Mouse (Mus musculus) heart, adult 2 months (tissue): ENCODE results near the gene Hs2st1.

Experiments used
- CTCF ChIP-seq: fragments of 200-600 bp; IDR thresholded peaks from 2 replicates; pipeline ENCODE4 v1.8.1; 2022; ENCODE audit warnings: antibody characterized with exemption, mild to moderate bottlenecking, moderate library complexity
- EP300 ChIP-seq: fragments of 200-500 bp; IDR thresholded peaks from 2 replicates; pipeline ENCODE4 v1.6.1; 2011; ENCODE audit warnings: low read depth, low read length, control low read depth; ENCODE audit not compliant: insufficient read depth
- POLR2A ChIP-seq: fragments of 200-500 bp; IDR thresholded peaks from 2 replicates; pipeline ENCODE4 v1.6.1; 2011; ENCODE audit warnings: mild to moderate bottlenecking, low read depth, low read length, control low read depth; ENCODE audit not compliant: insufficient read depth

DNA sequence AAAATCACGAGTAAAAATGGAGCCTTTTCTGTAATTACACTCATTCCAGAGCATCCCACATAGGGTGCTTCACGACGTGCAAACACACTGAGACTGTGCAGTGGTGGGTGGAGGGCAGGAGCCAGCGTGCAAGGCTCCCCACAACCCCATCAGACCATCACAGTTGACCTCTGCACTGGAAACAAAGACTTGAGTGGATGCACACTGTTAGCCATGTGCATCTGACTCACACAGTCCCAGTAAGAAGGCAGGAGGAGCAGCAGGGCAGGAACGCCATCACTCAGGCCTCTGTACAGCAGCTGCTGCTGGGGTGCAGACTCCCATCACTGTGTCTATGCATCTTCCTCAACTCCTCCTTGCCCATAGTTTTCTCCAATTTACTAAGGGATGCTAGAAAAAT is 75.1 kb downstream of the Hs2st1 start:
- TF ChIP-seq CTCF (no peak), POLR2A (no peak), EP300 (no peak)
